Mouse (Mus musculus) limb, embryonic 14.5 days (tissue): ENCODE results near the gene Ccnl1. TPM values are rescaled to one million over a fixed set of nuclear protein-coding genes. Genes with fewer than 3 reads are reported as not detected.

Experiments
- ATAC-seq: fragments of 200-750 bp; cut with Nextera tagmentation; 2 replicates; pipeline ENCODE4 v1.8.0; 2017; ENCODE audit warnings: low read depth, moderate number of reproducible peaks, moderate TSS enrichment; ENCODE audit not compliant: low FRiP score
- DNase-seq: peaks from one replicate; pipeline ENCODE4 v3.0.0-alpha.2; 2015; ENCODE audit warnings: low spot score
- H3K27ac ChIP-seq: fragments of 300-500 bp; sonication (generic); replicated peaks from 2 replicates; pipeline ENCODE4 v1.5.1; 2014; ENCODE audit warnings: low read depth, mild to moderate bottlenecking, low read length, moderate library complexity, mixed read lengths
- H3K27me3 ChIP-seq: fragments of 300-500 bp; sonication (generic); 2 replicates; pipeline ENCODE4 v1.6.1; 2014; ENCODE audit warnings: low read length, mixed read lengths; ENCODE audit not compliant: control insufficient read depth, insufficient read depth
- H3K36me3 ChIP-seq: fragments of 300-500 bp; sonication (generic); 2 replicates; pipeline ENCODE4 v1.6.1; 2014; ENCODE audit warnings: mild to moderate bottlenecking, low read length, moderate library complexity, mixed read lengths; ENCODE audit not compliant: control insufficient read depth, insufficient read depth
- H3K4me1 ChIP-seq: fragments of 300-500 bp; sonication (generic); 2 replicates; pipeline ENCODE4 v1.6.1; 2014; ENCODE audit warnings: antibody characterized with exemption, low read length, mixed read lengths; ENCODE audit not compliant: control insufficient read depth, insufficient read depth
- H3K4me2 ChIP-seq: fragments of 300-500 bp; sonication (generic); replicated peaks from 2 replicates; pipeline ENCODE4 v1.6.1; 2014; ENCODE audit warnings: low read depth, mild to moderate bottlenecking, low read length, moderate library complexity; ENCODE audit not compliant: severe bottlenecking
- H3K4me3 ChIP-seq: fragments of 300-500 bp; sonication (generic); replicated peaks from 2 replicates; pipeline ENCODE4 v1.5.1; 2014; ENCODE audit warnings: low read length
- H3K9ac ChIP-seq: fragments of 300-500 bp; sonication (generic); 2 replicates; pipeline ENCODE4 v1.6.1; 2014; ENCODE audit warnings: mild to moderate bottlenecking, low read depth, low read length, moderate library complexity; ENCODE audit not compliant: severe bottlenecking
- H3K9me3 ChIP-seq: fragments of 300-500 bp; sonication (generic); 2 replicates; pipeline ENCODE4 v1.6.1; 2016; ENCODE audit warnings: low read length; ENCODE audit not compliant: control insufficient read depth
- POLR2A ChIP-seq: fragments of 200-500 bp; IDR thresholded peaks from 2 replicates; pipeline ENCODE4 v1.8.0; 2012; ENCODE audit warnings: inconsistent platforms, mild to moderate bottlenecking, moderate library complexity, borderline replicate concordance; ENCODE audit not compliant: insufficient read depth, insufficient read length; ENCODE audit errors: extremely low read depth
- WGBS: fragments of 180-500 bp; shearing (Covaris S2); extraction: QIAGEN DNeasy Blood & Tissue Kit; methylation state at CpG from one replicate; pipeline ENCODE4 v1.1.7; 2014; 5-methylcytosine and 5-hydroxymethylcytosine counted together
- polyA plus RNA-seq, 2 experiments: library from polyadenylated mRNA; depleted of rRNA in 1 of 2; stranded (reverse) in 1 of 2; unstranded in 1 of 2; fragments of >200 nt; fragmentation: Nextera tagmentation in 1 of 2; extraction: Ambion mirVana in 1 of 2; gene quantifications; 2 replicates each; pipeline versions ENCODE4 v1.2.1 to v1.2.3; 2012 to 2014

Ccnl1 gene
- polyA plus RNA-seq, 2 experiments: 127 to 137 TPM

DNA sequence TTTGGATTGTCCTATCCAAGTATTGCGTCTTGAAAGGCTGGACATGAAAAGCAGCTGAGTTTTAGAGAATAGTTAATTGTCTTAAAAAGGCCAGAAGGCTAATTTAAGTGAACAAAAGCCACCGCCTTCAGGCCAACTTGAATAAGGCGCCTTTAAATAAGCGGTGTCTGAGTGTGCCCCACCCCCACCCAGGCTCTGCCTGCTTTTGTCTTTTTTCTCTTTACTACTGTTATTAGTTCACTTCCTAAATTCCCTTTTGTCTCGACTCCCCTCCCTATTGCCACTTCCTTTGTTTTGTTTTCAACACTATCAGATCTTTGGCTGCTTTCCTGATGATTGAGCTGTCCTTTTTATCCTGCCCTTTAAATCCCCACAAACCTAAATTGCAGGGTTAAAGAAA lies 17.3 kb upstream of the Ccnl1 start:
- no peaks in the 10 kb centered on the region for H3K36me3 ChIP-seq
- no peak for TF ChIP-seq POLR2A
- H3K27ac ChIP-seq: peak overlapping the region; percentile 96
- H3K4me3 ChIP-seq: peak overlapping the region; percentile 63
- peak overlapping the region; percentile 70 for H3K9ac ChIP-seq
- 7% methylated on average over 5 of the region's 5 CpGs for whole genome bisulfite sequencing
- peaks cover 10% of the 10 kb centered on the region; the same call in 1 of the 2 replicates for H3K4me1 ChIP-seq
- H3K27me3 ChIP-seq: no peaks in the 10 kb centered on the region
- no peaks in the 10 kb centered on the region for H3K9me3 ChIP-seq
- H3K4me2 ChIP-seq: peak overlapping the region; percentile 68
- DNase-seq (peak; percentile 66), ATAC-seq (no peak)

DNA sequence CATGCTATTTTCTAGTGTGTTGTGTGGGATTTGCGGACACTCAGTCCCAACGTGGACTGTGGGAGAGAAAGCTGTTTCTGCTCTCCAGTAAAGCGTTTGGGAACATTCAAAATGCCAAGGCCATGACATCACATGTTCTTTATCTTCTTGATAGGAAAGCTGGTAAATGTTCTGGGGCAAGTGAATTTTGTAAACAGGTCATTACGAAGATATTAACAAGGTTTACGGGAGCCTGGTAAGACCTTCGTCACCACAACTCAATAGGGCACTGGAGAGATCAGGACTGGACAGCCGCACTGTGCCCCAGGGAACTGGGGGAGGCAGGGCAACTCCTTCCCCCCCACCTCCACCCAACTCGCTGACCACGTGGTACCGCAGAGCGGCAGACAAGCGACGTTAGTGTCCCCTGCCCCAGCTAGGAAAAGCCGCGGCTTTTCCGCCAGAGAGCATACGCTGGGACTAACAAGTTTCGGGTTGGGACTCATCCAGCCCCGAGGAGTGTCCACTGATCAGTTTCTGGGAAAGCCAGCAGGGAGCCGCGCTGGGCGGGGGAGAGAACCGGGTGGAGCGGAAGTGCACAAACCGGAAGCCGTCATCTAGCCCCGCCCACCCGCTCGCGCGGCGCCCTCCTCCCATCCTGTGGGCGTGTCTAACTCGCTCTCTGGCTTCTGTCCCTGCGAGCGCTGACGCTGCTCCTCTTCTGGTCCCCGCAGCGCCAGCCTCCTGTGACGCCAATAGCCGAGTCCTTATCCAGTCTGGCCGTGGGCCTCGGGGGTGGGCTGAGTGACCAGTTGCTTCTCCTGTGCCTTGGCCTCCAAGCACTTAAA lies 16.4 kb upstream of the Ccnl1 start:
- H3K4me3 ChIP-seq: peak overlapping the region; percentile 63
- DNase-seq (peak; percentile 98), ATAC-seq (peak; percentile 95)
- H3K4me2 ChIP-seq: peak overlapping the region; percentile 68
- peak; percentile 65; the same call in 1 of the 2 replicates for TF ChIP-seq POLR2A
- H3K27me3 ChIP-seq: no peaks in the 10 kb centered on the region
- peak overlapping the region; percentile 96 for H3K27ac ChIP-seq
- no peaks in the 10 kb centered on the region for H3K9me3 ChIP-seq
- no peaks in the 10 kb centered on the region for H3K36me3 ChIP-seq
- under 1% methylated on average over 42 of the region's 43 CpGs for WGBS
- H3K4me1 ChIP-seq: peaks cover 10% of the 10 kb centered on the region; the same call in 1 of the 2 replicates
- H3K9ac ChIP-seq: peak overlapping the region; percentile 70

DNA sequence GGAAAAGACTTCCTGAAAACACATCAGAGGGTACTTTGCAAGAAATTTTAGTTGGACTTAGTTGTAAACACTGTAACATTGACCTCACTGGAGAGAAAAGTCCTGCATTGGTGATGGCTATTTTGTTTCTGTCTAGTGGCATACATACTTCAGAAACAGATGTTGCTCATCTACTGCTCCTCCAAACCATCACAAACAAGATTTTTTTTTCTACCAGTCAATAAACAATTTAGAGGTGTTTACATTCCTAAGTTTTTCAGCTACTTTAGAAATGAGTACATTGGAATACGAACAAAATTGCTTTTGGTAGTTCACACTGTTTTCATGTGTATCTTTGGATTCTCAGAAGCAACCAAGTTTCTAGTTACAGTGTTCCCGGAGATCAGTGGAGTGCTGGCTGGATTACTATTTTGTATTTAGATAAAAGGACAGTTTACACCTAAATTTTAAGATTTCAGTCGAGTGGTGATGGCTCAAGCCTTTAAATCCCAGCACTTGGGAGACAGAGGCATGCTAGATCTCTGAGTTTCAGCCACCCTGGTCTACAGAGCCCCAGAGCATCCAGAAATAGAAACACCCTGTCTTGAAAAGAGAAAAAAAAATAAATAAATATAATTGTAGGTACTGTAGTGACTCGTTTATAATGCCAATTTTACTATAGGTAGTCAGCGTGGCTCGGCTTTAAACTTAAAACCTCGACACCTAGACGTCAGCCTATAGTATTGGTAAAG lies 15.6 kb upstream of the Ccnl1 start:
- peak overlapping the region; percentile 70 for H3K9ac ChIP-seq
- peak overlapping the region; percentile 63 for H3K4me3 ChIP-seq
- no peaks in the 10 kb centered on the region for H3K27me3 ChIP-seq
- no peak for TF ChIP-seq POLR2A
- H3K36me3 ChIP-seq: no peaks in the 10 kb centered on the region
- peak overlapping the region; percentile 68 for H3K4me2 ChIP-seq
- 33% methylated on average over 8 of the region's 8 CpGs for WGBS
- ATAC-seq: no peak
- H3K9me3 ChIP-seq: no peaks in the 10 kb centered on the region
- peaks cover 10% of the 10 kb centered on the region; the same call in 1 of the 2 replicates for H3K4me1 ChIP-seq
- no peak for DNase-seq
- H3K27ac ChIP-seq: peak overlapping the region; percentile 96

DNA sequence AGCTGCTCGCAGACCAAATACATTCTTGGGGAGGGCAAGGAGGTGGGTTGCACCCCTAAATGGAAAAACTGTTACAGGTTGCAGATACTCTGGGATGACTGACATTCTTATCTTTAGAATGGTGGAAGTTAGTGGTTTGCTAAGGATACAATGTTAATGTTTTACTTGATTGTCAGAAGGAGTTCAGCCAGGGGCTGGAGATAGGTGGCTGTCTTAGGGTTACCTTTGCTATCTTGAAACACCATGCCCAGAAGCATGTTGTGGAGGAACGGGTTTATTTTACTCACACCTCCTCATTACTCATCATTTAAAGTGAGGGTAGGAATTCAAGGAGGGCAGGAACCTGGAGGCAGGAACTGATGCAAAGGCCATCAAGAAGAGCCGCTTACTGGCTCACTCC lies 11.1 kb upstream of the Ccnl1 start:
- WGBS: 86% methylated on average over 3 of the region's 3 CpGs
- no peak for TF ChIP-seq POLR2A
- 0 out of 2 replicates have a peak, but pooled peaks cover 2% of the 10 kb centered on the region for H3K4me1 ChIP-seq
- ATAC-seq (no peak), DNase-seq (no peak)
- no peak overlapping the region for H3K9ac ChIP-seq
- H3K27ac ChIP-seq: no peak overlapping the region
- H3K4me2 ChIP-seq: no peak overlapping the region
- H3K4me3 ChIP-seq: no peak overlapping the region
- no peaks in the 10 kb centered on the region for H3K36me3 ChIP-seq
- no peaks in the 10 kb centered on the region for H3K27me3 ChIP-seq
- no peaks in the 10 kb centered on the region for H3K9me3 ChIP-seq

DNA sequence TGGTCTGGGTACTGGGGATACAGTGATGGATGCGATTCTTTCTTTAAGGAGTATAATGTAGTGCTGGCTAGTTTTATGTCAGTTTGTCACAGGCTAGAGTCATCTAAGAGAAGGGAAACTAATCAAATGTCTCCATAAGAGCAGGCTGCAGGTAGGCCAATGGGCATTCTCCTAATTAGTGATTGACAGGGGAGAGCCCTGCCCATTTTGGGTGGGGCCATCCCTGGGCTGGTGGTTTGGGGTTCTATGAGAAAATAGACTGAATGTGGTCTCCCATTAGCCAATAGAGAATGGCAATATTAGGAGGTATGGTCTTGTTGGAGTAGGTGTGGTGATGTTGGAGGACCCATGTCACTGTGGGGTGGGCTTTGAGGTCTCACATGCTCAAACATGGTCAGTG lies 8.3 kb upstream of the Ccnl1 start:
- H3K9ac ChIP-seq: no peak overlapping the region

More for the DNA sequence above, 8.3 kb upstream of the Ccnl1 start:
- TF ChIP-seq POLR2A: no peak
- no peak overlapping the region for H3K4me2 ChIP-seq
- 100% methylated on average over 1 of the region's 1 CpGs for WGBS
- H3K9me3 ChIP-seq: no peaks in the 10 kb centered on the region
- no peaks in the 10 kb centered on the region for H3K36me3 ChIP-seq
- no peak overlapping the region for H3K4me3 ChIP-seq
- DNase-seq (no peak), ATAC-seq (no peak)
- no peaks in the 10 kb centered on the region for H3K4me1 ChIP-seq
- H3K27ac ChIP-seq: no peak overlapping the region
- H3K27me3 ChIP-seq: no peaks in the 10 kb centered on the region
